Mouse (Mus musculus): ENCODE data around the gene Nipbl. TPM values are rescaled to one million over a fixed set of nuclear protein-coding genes. Genes with fewer than 3 reads are reported as not detected.
"Not testable (repeated sequence)": the region's sequence is repeated elsewhere in the genome, so short reads cannot be mapped to it uniquely, and the experiment has no call there.

Nipbl gene
- polyA plus RNA-seq, 1 experiment, result 14.6 TPM

- Histone ChIP-seq H3K27me3 (ENCODE audit: control insufficient read depth, insufficient read depth, low read length) (no peaks in the 10 kb centered on the region), H3K27ac (ENCODE audit: insufficient read depth, low read length) (no peak overlapping the region), H3K4me1 (ENCODE audit: control insufficient read depth, insufficient read depth, low read length) (peaks cover 3% of the 10 kb centered on the region), H3K4me3 (replicated peaks; ENCODE audit: insufficient read depth, low read depth, low read length) (no peak overlapping the region)
- WGBS, result 4% methylated on average over 7 of the region's 7 CpGs
- no peak for TF ChIP-seq POLR2A (IDR thresholded peaks at IDR 0.05; ENCODE audit: borderline replicate concordance, insufficient read depth, low read length)
- no peak for TF ChIP-seq CTCF (IDR thresholded peaks at IDR 0.05; ENCODE audit: borderline replicate concordance, insufficient read depth, low read depth, low read length)
- peak; percentile 45 to 52 for DNase-seq
Measured at GRCm38 (mm10) chr15:8281701-8282100, 162.6 kb downstream of the Nipbl start.

- peaks cover 3% of the 10 kb centered on the region for H3K4me1 ChIP-seq (ENCODE audit: control insufficient read depth, insufficient read depth, low read length)
- H3K4me3 ChIP-seq (replicated peaks; ENCODE audit: insufficient read depth, low read depth, low read length), result peak overlapping the region; percentile 54
- H3K27me3 ChIP-seq (ENCODE audit: control insufficient read depth, insufficient read depth, low read length), result no peaks in the 10 kb centered on the region
- no peak overlapping the region for H3K27ac ChIP-seq (ENCODE audit: insufficient read depth, low read length)
- WGBS, result 9% methylated on average over 20 of the region's 20 CpGs
- peak; percentile 26 to 27 for DNase-seq
- TF ChIP-seq CTCF (IDR thresholded peaks at IDR 0.05; ENCODE audit: borderline replicate concordance, insufficient read depth, low read depth, low read length), result no peak
- TF ChIP-seq POLR2A (IDR thresholded peaks at IDR 0.05; ENCODE audit: borderline replicate concordance, insufficient read depth, low read length), result no peak
Measured at GRCm38 (mm10) chr15:8279929-8280610, 164.2 kb downstream of the Nipbl start.

GRCm38 (mm10) chr15:8279320-8279779 is 164.9 kb downstream of the Nipbl start:
- DNase-seq, result no peak
- H3K4me3 ChIP-seq (replicated peaks; ENCODE audit: insufficient read depth, low read depth, low read length), result peak overlapping the region; percentile 49
- WGBS, result 7% methylated on average over 17 of the region's 17 CpGs
- H3K27ac ChIP-seq (ENCODE audit: insufficient read depth, low read length), result no peak overlapping the region
- TF ChIP-seq POLR2A (IDR thresholded peaks at IDR 0.05; ENCODE audit: borderline replicate concordance, insufficient read depth, low read length) (no peak), CTCF (IDR thresholded peaks at IDR 0.05; ENCODE audit: borderline replicate concordance, insufficient read depth, low read depth, low read length) (no peak)
- H3K4me1 ChIP-seq (ENCODE audit: control insufficient read depth, insufficient read depth, low read length), result peaks cover 3% of the 10 kb centered on the region
- H3K27me3 ChIP-seq (ENCODE audit: control insufficient read depth, insufficient read depth, low read length), result no peaks in the 10 kb centered on the region

GRCm38 (mm10) chr15:8277916-8278315 is 166.3 kb downstream of the Nipbl start:
- WGBS, result 85% methylated on average over 4 of the region's 4 CpGs
- H3K27ac ChIP-seq (ENCODE audit: insufficient read depth, low read length); H3K4me1 ChIP-seq (ENCODE audit: control insufficient read depth, insufficient read depth, low read length); H3K4me3 ChIP-seq (replicated peaks; ENCODE audit: insufficient read depth, low read depth, low read length); DNase-seq; H3K27me3 ChIP-seq (ENCODE audit: control insufficient read depth, insufficient read depth, low read length): not testable (repeated sequence)

- TF ChIP-seq CTCF (IDR thresholded peaks at IDR 0.05; ENCODE audit: borderline replicate concordance, insufficient read depth, low read depth, low read length), result no peak
- no peak for TF ChIP-seq POLR2A (IDR thresholded peaks at IDR 0.05; ENCODE audit: borderline replicate concordance, insufficient read depth, low read length)
- DNase-seq, result no peak
- Histone ChIP-seq H3K4me1 (ENCODE audit: control insufficient read depth, insufficient read depth, low read length) (no peaks in the 10 kb centered on the region), H3K4me3 (replicated peaks; ENCODE audit: insufficient read depth, low read depth, low read length) (no peak overlapping the region), H3K27me3 (ENCODE audit: control insufficient read depth, insufficient read depth, low read length) (no peaks in the 10 kb centered on the region), H3K27ac (ENCODE audit: insufficient read depth, low read length) (no peak overlapping the region)
- WGBS, result 91% methylated on average over 8 of the region's 8 CpGs
Measured at GRCm38 (mm10) chr15:8271952-8272351, 172.3 kb downstream of the Nipbl start.

- Histone ChIP-seq H3K27me3 (ENCODE audit: control insufficient read depth, insufficient read depth, low read length) (no peaks in the 10 kb centered on the region), H3K27ac (ENCODE audit: insufficient read depth, low read length) (no peak overlapping the region), H3K4me3 (replicated peaks; ENCODE audit: insufficient read depth, low read depth, low read length) (no peak overlapping the region), H3K4me1 (ENCODE audit: control insufficient read depth, insufficient read depth, low read length) (no peaks in the 10 kb centered on the region)
- WGBS, result 84% methylated on average over 8 of the region's 8 CpGs
- no peak for DNase-seq
- TF ChIP-seq CTCF (IDR thresholded peaks at IDR 0.05; ENCODE audit: borderline replicate concordance, insufficient read depth, low read depth, low read length) (no peak), POLR2A (IDR thresholded peaks at IDR 0.05; ENCODE audit: borderline replicate concordance, insufficient read depth, low read length) (no peak)
Measured at GRCm38 (mm10) chr15:8268231-8268630, 176.0 kb downstream of the Nipbl start.

- H3K4me3 ChIP-seq (replicated peaks; ENCODE audit: insufficient read depth, low read depth, low read length), result no peak overlapping the region
- TF ChIP-seq POLR2A (IDR thresholded peaks at IDR 0.05; ENCODE audit: borderline replicate concordance, insufficient read depth, low read length) (no peak), CTCF (IDR thresholded peaks at IDR 0.05; ENCODE audit: borderline replicate concordance, insufficient read depth, low read depth, low read length) (no peak)
- H3K27me3 ChIP-seq (ENCODE audit: control insufficient read depth, insufficient read depth, low read length), result no peaks in the 10 kb centered on the region
- no peak for DNase-seq
- H3K4me1 ChIP-seq (ENCODE audit: control insufficient read depth, insufficient read depth, low read length), result no peaks in the 10 kb centered on the region
- 89% methylated on average over 3 of the region's 3 CpGs for WGBS
- H3K27ac ChIP-seq (ENCODE audit: insufficient read depth, low read length), result no peak overlapping the region
Measured at GRCm38 (mm10) chr15:8267211-8267610, 177.1 kb downstream of the Nipbl start.

- DNase-seq, result no peak
- Histone ChIP-seq H3K4me3 (replicated peaks; ENCODE audit: insufficient read depth, low read depth, low read length) (no peak overlapping the region), H3K27me3 (ENCODE audit: control insufficient read depth, insufficient read depth, low read length) (no peaks in the 10 kb centered on the region), H3K27ac (ENCODE audit: insufficient read depth, low read length) (no peak overlapping the region), H3K4me1 (ENCODE audit: control insufficient read depth, insufficient read depth, low read length) (no peaks in the 10 kb centered on the region)
- TF ChIP-seq CTCF (IDR thresholded peaks at IDR 0.05; ENCODE audit: borderline replicate concordance, insufficient read depth, low read depth, low read length) (no peak), POLR2A (IDR thresholded peaks at IDR 0.05; ENCODE audit: borderline replicate concordance, insufficient read depth, low read length) (no peak)
- 47% methylated on average over 3 of the region's 3 CpGs for WGBS
Measured at GRCm38 (mm10) chr15:8265946-8266345, 178.3 kb downstream of the Nipbl start.

Other genes with a start within 250 kb of the Nipbl start
- not detected in 2 replicates for gene Gm2310, start 75.5 kb upstream of the Nipbl start, polyA plus RNA-seq (2012; rRNA removed)

Data from cerebellum, adult 2 months (tissue).